Mouse (Mus musculus): ENCODE results near the gene Olfr748. TPM values are rescaled to one million over a fixed set of nuclear protein-coding genes. Genes with fewer than 3 reads are reported as not detected.
"Not testable (repeated sequence)": the region's sequence is repeated elsewhere in the genome, so short reads cannot be mapped to it uniquely, and the experiment has no call there.

The Olfr748 gene
- polyA plus RNA-seq (2016; fragmentation: Nextera tagmentation; extraction: Ambion mirVana) = not detected in 2 replicates

DNA sequence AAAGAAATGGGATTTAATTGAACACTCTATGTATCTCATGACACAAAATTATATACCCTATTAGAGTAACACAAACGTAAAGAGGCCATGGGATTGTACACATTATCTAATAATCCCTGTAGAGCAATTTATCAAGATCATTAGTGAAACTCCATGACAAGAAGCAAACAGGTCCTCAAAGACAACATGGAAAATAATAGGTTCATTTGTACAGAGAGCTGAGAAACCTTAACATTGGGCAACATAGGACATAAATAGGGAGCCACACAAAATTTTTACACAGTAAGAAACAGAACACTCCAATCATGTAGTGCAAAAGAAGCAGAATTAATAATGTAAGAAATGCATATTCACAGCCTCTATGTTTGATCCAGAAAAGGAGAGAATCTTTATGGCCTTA is at the start of gene Olfr748:
TSS of gene Olfr748 (plus strand) at position 301 of the 400 bp plus-strand sequence.
- ATAC-seq (ENCODE audit: low FRiP score, low read depth) = no peak
- WGBS = 64% methylated on average over 1 of the region's 1 CpGs
- no peak within 1 kb of the TSS for H3K4me3 ChIP-seq
- H3K4me1 ChIP-seq = no peaks in the 10 kb centered on the region
- no peaks in the 10 kb centered on the region for H3K27me3 ChIP-seq
- H3K9me3 ChIP-seq = no peaks in the 10 kb centered on the region
- H3K9ac ChIP-seq (replicated peaks) = no peak within 1 kb of the TSS
- no peaks in the 10 kb centered on the region for H3K36me3 ChIP-seq
- H3K4me2 ChIP-seq (replicated peaks) = no peak within 1 kb of the TSS
- H3K27ac ChIP-seq (replicated peaks) = no peak within 1 kb of the TSS

DNA sequence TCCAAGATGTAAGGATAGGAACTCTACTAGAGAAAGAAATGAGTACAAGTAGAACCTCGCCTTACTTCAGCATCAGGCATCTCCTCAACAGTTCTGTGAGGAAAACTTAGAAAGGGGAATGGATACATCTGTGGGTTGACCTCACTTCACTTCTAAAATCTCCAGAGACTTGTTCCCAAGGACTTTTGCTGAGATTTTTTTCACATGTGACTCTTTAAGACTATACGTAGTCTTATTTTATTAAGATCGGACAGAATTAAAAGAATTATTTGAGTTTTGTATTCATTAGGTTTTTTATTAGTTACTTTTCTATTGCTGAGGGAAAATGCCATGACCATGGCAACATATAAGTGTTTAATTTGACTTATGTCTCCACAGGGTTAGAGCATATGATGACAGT is 14.1 kb upstream of the Olfr748 start, which contains the start of gene Olfr747:
TSS of gene Olfr747 (minus strand) at position 101 of the 400 bp plus-strand sequence.
- Histone ChIP-seq H3K4me3 (no peak within 1 kb of the TSS), H3K36me3 (no peaks in the 10 kb centered on the region), H3K9me3 (no peaks in the 10 kb centered on the region), H3K27me3 (no peaks in the 10 kb centered on the region), H3K4me2 (replicated peaks) (no peak within 1 kb of the TSS), H3K4me1 (no peaks in the 10 kb centered on the region), H3K27ac (replicated peaks) (no peak within 1 kb of the TSS), H3K9ac (replicated peaks) (no peak within 1 kb of the TSS)
- WGBS = 86% methylated on average over 3 of the region's 3 CpGs
- ATAC-seq (ENCODE audit: low FRiP score, low read depth) = no peak

- H3K4me1 ChIP-seq; H3K9me3 ChIP-seq; H3K27ac ChIP-seq (replicated peaks); ATAC-seq (ENCODE audit: low FRiP score, low read depth); H3K4me2 ChIP-seq (replicated peaks); H3K9ac ChIP-seq (replicated peaks); H3K36me3 ChIP-seq; H3K27me3 ChIP-seq; H3K4me3 ChIP-seq: not testable (repeated sequence)
- WGBS = 93% methylated on average over 15 of the region's 15 CpGs
Measured at GRCm38 (mm10) chr14:50719875-50720274, 12.7 kb downstream of the Olfr748 start.

DNA sequence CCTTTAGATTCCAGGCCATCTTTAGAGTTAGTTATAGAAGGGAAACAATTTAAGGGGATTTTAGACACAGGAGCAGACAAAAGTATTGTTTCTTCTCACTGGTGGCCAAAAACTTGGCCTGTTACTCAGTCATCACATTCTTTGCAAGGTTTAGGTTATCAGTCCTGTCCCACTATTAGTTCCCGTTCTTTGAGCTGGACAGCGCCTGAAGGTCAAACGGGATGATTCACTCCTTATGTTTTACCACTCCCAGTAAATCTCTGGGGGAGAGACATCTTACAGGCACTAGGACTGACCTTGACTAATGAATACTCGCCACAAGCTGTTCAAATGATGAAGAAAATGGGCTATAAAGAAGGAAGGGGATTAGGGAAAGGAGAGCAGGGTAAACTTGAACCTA is 15.2 kb downstream of the Olfr748 start:
- not testable (repeated sequence) for H3K27me3 ChIP-seq; H3K9ac ChIP-seq (replicated peaks); H3K4me2 ChIP-seq (replicated peaks); ATAC-seq (ENCODE audit: low FRiP score, low read depth); H3K36me3 ChIP-seq; H3K27ac ChIP-seq (replicated peaks); H3K4me3 ChIP-seq; H3K9me3 ChIP-seq; H3K4me1 ChIP-seq
- WGBS = 90% methylated on average over 3 of the region's 4 CpGs

- no peak overlapping the region for H3K4me3 ChIP-seq
- H3K4me1 ChIP-seq = no peaks in the 10 kb centered on the region
- no peak overlapping the region for H3K9ac ChIP-seq (replicated peaks)
- no peak overlapping the region for H3K4me2 ChIP-seq (replicated peaks)
- no peaks in the 10 kb centered on the region for H3K27me3 ChIP-seq
- WGBS = 84% methylated on average over 2 of the region's 2 CpGs
- H3K9me3 ChIP-seq = no peaks in the 10 kb centered on the region
- H3K27ac ChIP-seq (replicated peaks) = no peak overlapping the region
- ATAC-seq (ENCODE audit: low FRiP score, low read depth) = no peak
- H3K36me3 ChIP-seq = no peaks in the 10 kb centered on the region
Measured at GRCm38 (mm10) chr14:50740334-50740733, 33.2 kb downstream of the Olfr748 start.

- Histone ChIP-seq H3K27me3 (no peaks in the 10 kb centered on the region), H3K4me3 (no peak overlapping the region), H3K27ac (replicated peaks) (no peak overlapping the region), H3K9me3 (no peaks in the 10 kb centered on the region), H3K4me1 (no peaks in the 10 kb centered on the region), H3K36me3 (no peaks in the 10 kb centered on the region), H3K4me2 (replicated peaks) (no peak overlapping the region), H3K9ac (replicated peaks) (no peak overlapping the region)
- ATAC-seq (ENCODE audit: low FRiP score, low read depth) = no peak
- 78% methylated on average over 2 of the region's 2 CpGs for WGBS
Measured at GRCm38 (mm10) chr14:50741584-50741983, 34.4 kb downstream of the Olfr748 start.

- Histone ChIP-seq H3K4me3 (no peak within 1 kb of the TSS), H3K9me3 (no peaks in the 10 kb centered on the region), H3K36me3 (no peaks in the 10 kb centered on the region), H3K9ac (replicated peaks) (no peak within 1 kb of the TSS), H3K27me3 (no peaks in the 10 kb centered on the region), H3K4me2 (replicated peaks) (no peak within 1 kb of the TSS), H3K4me1 (no peaks in the 10 kb centered on the region), H3K27ac (replicated peaks) (no peak within 1 kb of the TSS)
- ATAC-seq (ENCODE audit: low FRiP score, low read depth) = no peak
Measured at GRCm38 (mm10) chr14:50744994-50745393, 37.8 kb downstream of the Olfr748 start, which contains the start of gene Olfr749. Gene Olfr749 (minus strand): TSS chr14:50745094.

DNA sequence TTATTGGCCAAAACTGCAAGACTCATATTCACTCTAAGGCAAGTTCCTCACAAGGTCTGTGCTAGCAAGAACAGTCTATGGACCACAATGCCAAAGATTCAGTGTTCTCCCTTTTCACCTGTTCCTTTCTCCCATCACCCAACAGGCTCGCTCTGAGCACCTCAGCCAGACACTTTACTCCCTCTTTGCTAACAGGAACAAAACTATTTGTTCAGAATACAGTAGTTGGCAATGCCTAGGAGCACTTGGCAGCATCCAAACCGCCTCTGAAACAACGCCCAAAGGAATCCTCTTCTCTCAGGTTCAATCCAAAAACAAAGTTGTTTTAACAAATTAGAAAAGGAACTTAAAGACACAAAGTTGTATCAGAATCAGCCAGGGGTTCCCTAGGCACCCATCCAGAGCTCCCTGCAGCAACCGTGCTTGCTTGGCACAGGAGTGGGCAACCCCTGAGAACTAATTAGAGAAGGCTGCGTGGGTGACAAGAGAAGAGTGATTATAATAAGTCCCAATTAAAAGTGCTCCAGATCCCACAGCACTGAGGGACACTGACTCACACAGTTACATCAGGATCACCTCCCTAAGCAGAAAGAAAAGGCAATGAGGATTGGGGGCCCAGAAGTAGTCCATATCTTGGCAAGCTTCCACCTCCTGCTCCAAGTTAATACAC is 51.4 kb downstream of the Olfr748 start:
- no peak overlapping the region for H3K4me3 ChIP-seq
- ATAC-seq (ENCODE audit: low FRiP score, low read depth) = no peak
- H3K27ac ChIP-seq (replicated peaks) = no peak overlapping the region
- H3K9ac ChIP-seq (replicated peaks) = no peak overlapping the region
- 0 out of 2 replicates have a peak, but pooled peaks cover 6% of the 10 kb centered on the region for H3K36me3 ChIP-seq
- no peak overlapping the region for H3K4me2 ChIP-seq (replicated peaks)
- no peaks in the 10 kb centered on the region for H3K4me1 ChIP-seq
- H3K27me3 ChIP-seq = no peaks in the 10 kb centered on the region
- WGBS = 82% methylated on average over 5 of the region's 5 CpGs
- H3K9me3 ChIP-seq = no peaks in the 10 kb centered on the region

Other genes with a start within 250 kb of the Olfr748 start
- gene Olfr741, start 234.6 kb upstream of the Olfr748 start, polyA plus RNA-seq (2016; fragmentation: Nextera tagmentation; extraction: Ambion mirVana) = not detected in 2 replicates
- not detected in 2 replicates for gene Olfr742, start 203.8 kb upstream of the Olfr748 start, polyA plus RNA-seq (2016; fragmentation: Nextera tagmentation; extraction: Ambion mirVana)
- not detected in 2 replicates for gene Olfr743, start 185.5 kb upstream of the Olfr748 start, polyA plus RNA-seq (2016; fragmentation: Nextera tagmentation; extraction: Ambion mirVana)
- not detected in 2 replicates for gene Olfr744, start 92.5 kb upstream of the Olfr748 start, polyA plus RNA-seq (2016; fragmentation: Nextera tagmentation; extraction: Ambion mirVana)
- not detected in 2 replicates for gene Olfr745, start 68.0 kb upstream of the Olfr748 start, polyA plus RNA-seq (2016; fragmentation: Nextera tagmentation; extraction: Ambion mirVana)
- gene Olfr746, start 60.3 kb upstream of the Olfr748 start, polyA plus RNA-seq (2016; fragmentation: Nextera tagmentation; extraction: Ambion mirVana) = not detected in 2 replicates
- not detected in 2 replicates for gene Olfr747, start 14.2 kb upstream of the Olfr748 start, polyA plus RNA-seq (2016; fragmentation: Nextera tagmentation; extraction: Ambion mirVana)
- gene Olfr749, start 37.7 kb downstream of the Olfr748 start, polyA plus RNA-seq (2016; fragmentation: Nextera tagmentation; extraction: Ambion mirVana) = not detected in 2 replicates
- 108 and 121 TPM in 2 replicates for gene Ttc5, start 78.1 kb downstream of the Olfr748 start, polyA plus RNA-seq (2016; fragmentation: Nextera tagmentation; extraction: Ambion mirVana)
- not detected in 2 replicates for gene Ccnb1ip1, start 100.4 kb downstream of the Olfr748 start, polyA plus RNA-seq (2016; fragmentation: Nextera tagmentation; extraction: Ambion mirVana)
- 52.1 and 55.8 TPM in 2 replicates for gene Parp2, start 100.5 kb downstream of the Olfr748 start, polyA plus RNA-seq (2016; fragmentation: Nextera tagmentation; extraction: Ambion mirVana)
- gene Tep1, start 163.2 kb downstream of the Olfr748 start, polyA plus RNA-seq (2016; fragmentation: Nextera tagmentation; extraction: Ambion mirVana) = 3.7 and 5.1 TPM in 2 replicates
- 0.35 and 0.60 TPM in 2 replicates for gene Klhl33, start 190.1 kb downstream of the Olfr748 start, polyA plus RNA-seq (2016; fragmentation: Nextera tagmentation; extraction: Ambion mirVana)
- 141 and 147 TPM in 2 replicates for gene Osgep, start 217.5 kb downstream of the Olfr748 start, polyA plus RNA-seq (2016; fragmentation: Nextera tagmentation; extraction: Ambion mirVana)
- 321 and 333 TPM in 2 replicates for gene Apex1, start 217.6 kb downstream of the Olfr748 start, polyA plus RNA-seq (2016; fragmentation: Nextera tagmentation; extraction: Ambion mirVana)
- 68.3 and 72.8 TPM in 2 replicates for gene Pip4p1, start 223.5 kb downstream of the Olfr748 start, polyA plus RNA-seq (2016; fragmentation: Nextera tagmentation; extraction: Ambion mirVana)
- gene Pnp, start 223.7 kb downstream of the Olfr748 start, polyA plus RNA-seq (2016; fragmentation: Nextera tagmentation; extraction: Ambion mirVana) = 50.0 and 50.1 TPM in 2 replicates
- gene Gm49342, start 237.1 kb downstream of the Olfr748 start, polyA plus RNA-seq (2016; fragmentation: Nextera tagmentation; extraction: Ambion mirVana) = not detected in 2 replicates
- 0.46 and 0.52 TPM in 2 replicates for gene Pnp2, start 248.6 kb downstream of the Olfr748 start, polyA plus RNA-seq (2016; fragmentation: Nextera tagmentation; extraction: Ambion mirVana)

All from midbrain, embryonic 12.5 days (tissue).